Mouse (Mus musculus): ENCODE measurements around the gene Ddx25. TPM values are rescaled to one million over a fixed set of nuclear protein-coding genes. Genes with fewer than 3 reads are reported as not detected.

The Ddx25 gene
- total RNA-seq, 2 experiments from 2014 or later, result 13.6 to 14.7 TPM

DNA sequence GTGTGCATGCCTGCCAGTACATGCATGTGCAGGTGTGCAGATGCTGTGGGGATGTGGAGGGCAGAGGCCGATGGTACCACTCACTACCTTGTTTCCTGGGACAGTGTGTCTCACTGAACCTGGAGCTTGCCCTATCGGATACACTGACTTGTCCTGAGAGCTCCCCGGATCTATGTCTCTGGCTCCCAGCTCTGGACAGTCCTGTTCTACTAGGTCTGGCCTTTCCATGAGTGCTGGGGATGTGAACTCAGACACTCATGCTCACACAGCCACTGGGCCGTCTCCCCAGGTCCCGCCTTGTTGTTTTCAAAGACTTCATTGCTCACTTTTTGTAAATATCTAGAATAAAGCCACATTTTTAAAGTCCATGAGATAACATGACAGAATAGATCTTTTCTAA is 17.3 kb downstream of the Ddx25 start:
- DNase-seq, result no peak

GRCm38 (mm10) chr9:35539001-35539750 is 19.2 kb downstream of the Ddx25 start:
- DNase-seq, result no peak

DNA sequence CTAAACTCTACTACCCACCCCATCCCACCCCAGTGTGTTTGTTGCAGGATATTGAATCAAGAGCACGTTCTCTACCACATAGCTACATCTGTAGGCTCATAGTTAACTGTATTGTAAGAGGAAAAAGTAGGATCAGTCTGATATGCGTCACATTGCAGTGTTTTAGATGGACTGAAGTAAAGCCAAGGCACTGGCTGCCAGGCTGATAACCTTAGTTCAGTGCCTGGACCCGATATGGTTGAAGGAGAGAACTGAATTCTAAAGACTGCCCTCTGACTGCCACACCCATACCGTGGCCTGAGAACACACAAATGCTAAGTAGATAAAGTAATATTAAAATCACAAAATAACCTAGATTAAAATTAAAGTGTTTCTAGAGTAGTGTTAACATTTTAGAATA is 22.5 kb downstream of the Ddx25 start:
- DNase-seq, result no peak

DNA sequence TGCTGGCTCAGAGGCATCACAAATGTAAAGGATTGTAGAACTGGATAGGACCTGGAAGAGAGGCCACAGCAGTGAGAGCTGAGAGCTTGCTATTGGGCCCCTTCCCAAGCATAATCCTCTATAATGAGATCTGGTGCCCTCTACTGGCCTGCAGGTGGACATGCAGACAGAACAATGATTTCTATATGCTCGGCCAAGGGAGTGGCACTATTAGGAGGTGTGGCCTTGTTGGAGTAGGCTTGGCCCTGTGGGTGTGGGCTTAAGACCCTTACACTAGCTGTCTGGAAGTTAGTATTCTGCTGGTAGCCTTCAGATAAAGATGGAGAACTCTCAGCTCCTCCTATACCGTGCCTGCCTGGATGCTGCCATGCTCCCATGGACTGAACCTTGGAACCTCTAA is 23.2 kb downstream of the Ddx25 start:
- DNase-seq, result peak; percentile 34 to 56

DNA sequence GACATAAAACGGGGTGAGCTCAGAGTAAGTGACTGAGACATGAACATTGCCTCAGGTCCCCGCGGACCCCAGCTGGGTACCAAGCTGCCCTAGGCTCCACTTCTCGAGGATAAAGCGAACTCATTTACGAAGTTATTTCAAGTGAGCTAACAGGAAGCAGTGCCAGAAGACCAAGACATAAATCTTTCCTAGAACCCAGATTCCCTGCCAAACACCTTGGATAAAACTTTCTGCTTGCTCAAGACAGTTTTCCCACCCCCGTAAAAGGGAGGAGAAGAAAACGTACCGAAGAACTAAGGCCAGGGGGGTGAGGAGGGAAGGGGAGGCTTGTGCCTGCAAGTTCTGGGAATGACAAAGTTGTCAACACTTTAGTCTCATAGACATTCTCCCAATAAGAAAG is 25.1 kb downstream of the Ddx25 start:
- no peak for DNase-seq

- DNase-seq, result no peak
Measured at GRCm38 (mm10) chr9:35529796-35530195, 28.5 kb downstream of the Ddx25 start.

DNA sequence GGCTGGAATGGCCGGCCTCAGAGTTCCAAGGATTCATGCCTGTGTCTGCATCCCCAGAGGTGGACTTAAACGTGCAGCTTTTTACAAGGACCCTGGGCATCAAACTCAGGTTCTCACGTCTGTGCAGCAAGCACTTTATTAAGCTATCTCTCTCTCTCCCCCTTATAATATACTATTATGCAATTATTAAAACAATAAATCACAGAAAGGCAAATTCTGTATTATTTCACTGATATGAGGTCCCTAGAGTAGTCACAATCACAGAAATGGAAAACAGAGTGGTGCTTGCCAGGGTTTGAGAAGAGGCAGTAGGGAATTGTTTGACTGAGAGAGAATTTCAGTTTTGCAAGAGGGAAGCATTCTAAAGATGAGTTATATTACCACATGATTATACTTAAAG is 29.2 kb downstream of the Ddx25 start:
- DNase-seq, result no peak

DNA sequence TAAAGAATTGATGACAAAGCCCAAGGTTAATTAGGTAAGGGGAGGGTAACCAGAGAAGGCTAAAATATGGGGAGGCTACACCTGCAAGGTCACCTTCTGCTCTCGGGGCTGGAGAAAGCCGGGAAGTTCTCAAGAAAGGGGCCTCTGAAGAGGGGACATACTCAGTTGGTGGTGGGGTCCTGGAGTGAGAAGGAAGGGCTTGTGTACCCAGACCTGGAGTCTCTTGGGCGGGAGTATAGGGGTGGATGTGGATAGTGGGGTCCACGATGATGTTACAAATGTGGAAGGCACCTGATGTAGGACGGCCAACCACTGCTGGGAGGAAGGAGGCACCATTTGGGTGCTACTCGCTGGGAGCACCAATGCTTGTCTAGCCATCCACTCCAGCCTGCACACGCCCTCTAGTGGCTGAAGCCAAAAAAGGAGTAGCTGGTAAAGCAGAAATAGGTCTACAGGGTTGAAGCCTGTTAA is 34.4 kb downstream of the Ddx25 start:
- peak; percentile 67 to 72 for DNase-seq

DNA sequence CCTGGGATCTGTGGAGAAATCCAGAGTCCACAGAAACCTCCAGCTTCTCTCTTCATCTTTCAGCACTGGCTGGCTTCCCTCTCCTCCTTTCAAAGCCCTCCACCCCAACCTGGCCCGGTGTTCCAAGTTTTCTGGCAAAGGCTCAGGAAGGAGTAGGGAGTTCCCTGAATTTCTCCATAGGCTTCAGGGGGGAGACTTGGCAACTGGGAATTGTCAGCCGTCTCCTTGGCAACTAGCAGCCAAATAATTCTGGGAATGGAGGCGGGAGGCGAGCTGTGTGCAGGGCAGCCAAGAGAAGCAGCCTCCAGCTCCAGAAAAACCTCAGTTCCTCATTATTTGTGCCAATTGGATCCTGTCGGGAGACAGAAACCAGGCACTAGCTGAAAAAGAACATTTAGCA is 34.8 kb downstream of the Ddx25 start:
- peak; percentile 57 to 65 for DNase-seq

- DNase-seq, result no peak
Measured at GRCm38 (mm10) chr9:35522821-35523515, 35.4 kb downstream of the Ddx25 start.

GRCm38 (mm10) chr9:35522241-35522640 is 36.1 kb downstream of the Ddx25 start:
- no peak for DNase-seq

DNA sequence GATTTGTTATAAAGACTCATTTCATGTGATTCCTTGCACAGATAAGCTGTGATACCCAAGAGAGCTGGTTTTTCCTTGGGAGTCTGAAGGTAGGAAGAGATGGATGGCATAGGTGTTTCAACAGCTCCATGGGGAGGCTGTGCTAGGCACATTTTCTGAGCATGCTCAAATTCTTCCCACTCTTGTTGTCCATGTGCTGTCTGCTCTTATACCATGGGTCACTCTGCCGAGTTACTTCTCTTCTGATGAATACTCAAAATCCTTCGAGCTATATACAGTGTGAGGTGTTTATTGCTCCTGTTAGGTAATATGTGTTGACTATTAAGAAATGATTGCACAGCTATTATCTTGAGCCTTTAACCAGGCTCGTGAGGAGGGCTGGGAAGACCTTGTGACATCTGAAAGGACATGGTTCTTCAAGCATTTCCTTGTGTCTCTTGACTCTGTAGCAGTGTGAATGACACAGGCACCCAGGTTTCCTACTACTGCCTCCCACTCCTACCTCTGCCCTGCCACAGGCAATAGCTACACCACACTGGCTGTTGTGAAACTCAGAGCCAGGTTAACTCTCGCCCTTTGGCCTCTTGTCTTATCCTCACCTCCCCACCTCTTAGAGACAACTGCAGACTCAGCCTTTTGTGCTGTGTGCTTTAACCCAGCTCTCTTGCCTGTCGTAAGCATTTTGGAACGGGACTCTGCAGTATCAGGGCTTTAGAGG is 37.5 kb downstream of the Ddx25 start:
- DNase-seq, result no peak

- no peak for DNase-seq
Measured at GRCm38 (mm10) chr9:35518169-35518568, 40.2 kb downstream of the Ddx25 start, which contains the start of gene Gm1113. Gene Gm1113, minus strand, starts transcription at chr9:35518269.

DNA sequence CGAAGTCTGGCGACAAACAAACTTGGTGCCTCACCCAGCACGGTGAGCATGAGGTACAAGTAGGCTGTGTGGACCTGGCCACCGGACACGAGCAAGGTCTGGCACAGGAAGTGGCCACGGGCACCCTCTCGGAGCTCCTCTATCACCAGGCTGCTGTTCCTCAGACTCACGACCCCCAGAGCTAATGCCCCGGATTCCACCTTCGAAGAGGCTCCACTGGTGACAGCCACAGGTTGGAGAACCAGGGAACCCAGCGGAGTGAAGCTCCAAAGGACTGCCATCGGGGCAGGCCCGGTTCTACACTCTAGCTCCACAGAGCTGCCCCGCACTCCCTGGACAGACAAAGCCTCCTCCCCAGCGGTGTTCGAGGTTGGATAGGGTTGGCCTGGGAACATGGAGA is 41.6 kb downstream of the Ddx25 start:
- DNase-seq, result no peak

- no peak for DNase-seq
Measured at GRCm38 (mm10) chr9:35516182-35516581, 42.1 kb downstream of the Ddx25 start.

DNA sequence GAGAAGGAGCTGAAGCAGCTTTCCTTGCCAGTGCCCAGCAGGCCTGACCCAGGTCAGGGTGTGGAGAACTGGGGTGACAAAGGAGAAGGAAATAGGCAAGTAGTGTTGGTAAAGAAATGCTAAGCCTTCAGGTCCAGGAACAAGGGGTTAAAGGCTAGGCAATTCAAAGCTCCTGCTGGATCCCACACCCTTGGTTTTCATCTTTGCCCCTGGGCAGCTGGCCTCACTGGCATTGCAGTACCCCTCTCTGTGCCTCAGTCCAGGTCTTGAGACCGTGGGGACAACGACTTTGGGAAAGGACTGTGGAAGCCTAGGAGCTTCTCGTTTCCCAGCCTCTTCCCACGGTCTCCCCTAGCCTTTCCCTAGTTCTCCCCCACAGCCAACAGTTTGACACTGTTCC is 44.4 kb downstream of the Ddx25 start:
- no peak for DNase-seq

DNA sequence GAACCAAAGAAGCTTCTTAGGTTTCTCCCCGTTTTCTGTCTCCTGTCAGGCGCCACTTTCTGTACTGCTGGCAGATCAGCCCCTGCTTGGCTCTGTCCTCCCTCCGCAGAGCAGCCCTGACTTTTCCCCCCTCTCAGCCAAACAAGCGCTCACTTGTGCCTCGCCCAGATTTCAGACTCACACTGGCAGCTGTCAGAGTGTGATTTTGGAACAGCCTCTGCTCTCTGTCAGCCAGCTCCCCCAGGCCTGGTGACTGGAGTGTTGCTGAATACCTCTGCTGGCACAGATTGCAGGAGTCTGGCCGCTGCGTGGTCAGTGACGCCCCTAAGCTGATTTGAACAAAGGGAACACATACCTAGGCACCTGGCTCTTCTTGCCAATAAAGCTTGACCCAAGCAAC is 50.1 kb downstream of the Ddx25 start:
- DNase-seq, result peak; percentile 67 to 73

DNA sequence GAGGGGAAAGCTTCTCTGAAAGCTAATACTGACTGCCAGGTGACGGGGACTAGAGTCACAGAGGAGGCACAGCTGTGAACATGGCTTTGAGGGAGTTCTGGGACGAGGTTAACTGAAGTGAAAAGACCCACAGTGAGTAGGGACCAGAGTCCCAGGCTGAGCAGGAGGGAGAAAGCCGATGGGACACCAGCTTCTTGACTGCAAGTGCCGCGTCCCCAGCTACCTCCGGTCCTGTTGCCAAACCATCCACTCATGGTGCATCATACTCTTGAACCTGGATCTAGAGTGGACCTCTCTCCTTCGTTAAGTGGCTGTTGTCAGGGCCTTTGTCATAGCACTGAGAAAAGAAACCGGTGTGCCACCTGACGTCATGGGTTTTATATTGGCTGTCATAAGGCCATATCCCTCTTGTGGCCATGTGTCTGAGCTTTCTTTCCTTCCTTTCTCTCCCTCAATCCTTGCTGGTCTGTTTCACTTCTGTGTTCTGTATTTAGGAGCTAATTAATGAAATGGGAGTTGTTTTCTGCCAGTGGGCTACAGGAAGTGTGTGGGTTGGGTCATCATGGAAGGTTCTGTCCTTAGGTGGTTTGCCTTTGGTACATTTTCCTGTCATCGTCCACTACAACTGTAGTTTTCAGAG is 55.8 kb downstream of the Ddx25 start:
- DNase-seq, result no peak

- no peak for DNase-seq
Measured at GRCm38 (mm10) chr9:35499946-35500345, 58.4 kb downstream of the Ddx25 start.

DNA sequence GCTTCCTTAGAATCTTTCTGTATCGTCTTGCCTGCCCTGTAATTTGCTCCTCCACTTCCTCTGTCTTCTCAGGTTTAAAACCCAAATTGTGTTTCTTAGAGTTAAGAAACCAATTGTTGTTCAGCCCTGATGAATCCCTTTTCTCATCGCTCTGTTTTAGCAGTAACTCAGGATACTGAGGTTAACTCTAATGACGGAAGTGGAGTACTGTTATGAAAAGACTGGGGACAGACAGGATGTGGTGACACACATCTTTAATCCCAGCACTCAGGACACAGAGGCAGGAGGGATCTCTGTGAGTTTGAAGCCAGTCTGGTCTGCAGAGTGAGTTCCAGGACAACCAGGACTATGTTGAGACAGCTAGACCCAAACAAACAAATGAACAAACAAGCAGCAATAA is 62.9 kb downstream of the Ddx25 start:
- DNase-seq, result no peak

DNA sequence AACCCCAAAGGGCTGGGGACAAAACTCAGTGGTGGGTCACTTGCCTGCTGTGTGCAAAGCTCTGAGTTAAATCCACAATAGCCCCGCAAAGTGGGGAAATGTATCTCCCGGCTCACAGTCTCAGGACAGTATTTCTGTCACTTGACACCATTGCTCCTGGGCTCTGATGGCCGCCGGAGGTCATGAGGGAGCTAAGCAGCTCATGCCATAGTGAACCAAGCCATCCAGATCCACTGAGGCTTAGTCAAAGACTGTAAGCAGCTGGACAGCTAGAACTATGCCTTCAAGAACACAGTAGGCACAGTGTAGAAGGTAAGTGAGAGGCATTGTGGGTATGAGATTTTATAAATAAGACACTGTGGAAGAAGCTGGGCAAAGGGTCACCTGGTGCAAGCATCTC is 63.4 kb downstream of the Ddx25 start:
- DNase-seq, result no peak

- DNase-seq, result no peak
Measured at GRCm38 (mm10) chr9:35493733-35494092, 64.6 kb downstream of the Ddx25 start.

All from layer of hippocampus, postnatal 36 days (tissue).